In genomic region chr9:70130786-70131185, GRCm38 (mm10) we compare ENCODE assay signal across 15 mouse cellular contexts. TPM values are rescaled to one million over a fixed set of nuclear protein-coding genes. Genes with fewer than 3 reads are reported as not detected.
"Had no signal": no experiment of that assay in that cellular context is flagged by ENCODE, and none has a peak within 500 bp of the region (broad histone marks: within the 10 kb centered on the region; RNA-seq: fewer than 3 reads in every experiment).

No protein-coding gene starts in this region.

- DNase-seq: liver, postnatal 0 days; lung, adult 2 months; lung, postnatal 14 days; lung, postnatal 36 days; midbrain, embryonic 14.5 days; retina, postnatal 1 day; right cerebral cortex, adult 18-20 months; right cerebral cortex, postnatal 25 days; right cerebral cortex, postnatal 4 days; spleen, adult 18-20 months; thymus, adult 18-20 months; thymus, postnatal 14 days; thymus, postnatal 36 days had no signal

RNA-seq across cellular contexts. Expression of gene Fam81a, which starts 11.6 kb away (rescaled TPM):
- total RNA-seq: megakaryocyte progenitor cell, adult 5-6 weeks; neutrophil, adult 5-6 weeks had no signal
